In genomic region chr7:133184905-133185594, GRCm38 (mm10) we compare ENCODE assay signal across 9 mouse cellular contexts.
DNase-seq lines count a peak whose midpoint lies in the region; ATAC-seq and TF ChIP-seq lines count a peak whose summit lies in the region.
"Had no signal": no experiment of that assay in that cellular context is flagged by ENCODE, and none has a peak within 500 bp of the region (broad histone marks: within the 10 kb centered on the region; RNA-seq: fewer than 3 reads in every experiment).

No protein-coding gene starts in this region.

- H3K4me3 ChIP-seq in intestine, embryonic 14.5 days (ENCODE audit: low read depth, low read length) = no peak overlapping the region
- H3K4me3 ChIP-seq in intestine, postnatal 0 days (ENCODE audit: low read depth, low read length) = no peak overlapping the region
- peak overlapping the region; percentile 36; the same call in 1 of the 2 replicates for H3K4me3 ChIP-seq in embryonic facial prominence, embryonic 10.5 days
- H3K4me3 ChIP-seq in hindbrain, embryonic 10.5 days = peak overlapping the region; percentile 38
- H3K4me3 ChIP-seq in midbrain, postnatal 0 days (ENCODE audit: low read depth, low read length) = peak overlapping the region; percentile 8; the same call in 1 of the 2 replicates
- H3K4me3 ChIP-seq: liver, embryonic 15.5 days had no signal

- DNase-seq in intestine, embryonic 14.5 days (ENCODE audit: low spot score) = no peak
- no peak for DNase-seq in embryonic facial prominence, embryonic 10.5 days (ENCODE audit: low spot score)
- peak; percentile 22 for DNase-seq in hindbrain, embryonic 10.5 days (ENCODE audit: low spot score)
- peak; percentile 47 for DNase-seq in midbrain, postnatal 0 days (ENCODE audit: low spot score)
- no peak for DNase-seq in spleen, adult 12 weeks (ENCODE audit: low spot score)
- no peak for DNase-seq in spleen, postnatal 10 days (ENCODE audit: low spot score in 2 of 2)
- DNase-seq in cerebellum, adult 18-20 months = no peak

- no peak overlapping the region for H3K27ac ChIP-seq in intestine, embryonic 14.5 days (ENCODE audit: low read depth)
- no peak overlapping the region for H3K27ac ChIP-seq in intestine, postnatal 0 days (ENCODE audit: low read depth, low read length)
- no peak overlapping the region for H3K27ac ChIP-seq in embryonic facial prominence, embryonic 10.5 days (replicated peaks)
- H3K27ac ChIP-seq in hindbrain, embryonic 10.5 days = no peak overlapping the region
- H3K27ac ChIP-seq in midbrain, postnatal 0 days (ENCODE audit: low read depth, low read length) = 0 out of 2 replicates have a peak overlapping the region, but pooled peaks have one; percentile 19
- H3K27ac ChIP-seq: liver, embryonic 15.5 days had no signal

- H3K9me3 ChIP-seq in intestine, embryonic 14.5 days (ENCODE audit: control insufficient read depth, low read length) = no peaks in the 10 kb centered on the region
- no peaks in the 10 kb centered on the region for H3K9me3 ChIP-seq in intestine, postnatal 0 days (ENCODE audit: control insufficient read depth)
- no peaks in the 10 kb centered on the region for H3K9me3 ChIP-seq in embryonic facial prominence, embryonic 10.5 days
- no peaks in the 10 kb centered on the region for H3K9me3 ChIP-seq in hindbrain, embryonic 10.5 days
- no peaks in the 10 kb centered on the region for H3K9me3 ChIP-seq in midbrain, postnatal 0 days (ENCODE audit: low read length)
- H3K9me3 ChIP-seq: liver, embryonic 15.5 days had no signal

- H3K4me1 ChIP-seq in intestine, embryonic 14.5 days (replicated peaks; ENCODE audit: control insufficient read depth, insufficient read depth, low read length) = peaks cover 15% of the 10 kb centered on the region; the same call in 1 of the 2 replicates
- H3K4me1 ChIP-seq in intestine, postnatal 0 days (replicated peaks; ENCODE audit: control insufficient read depth, insufficient read depth, low read length) = no peaks in the 10 kb centered on the region
- peaks cover 20% of the 10 kb centered on the region for H3K4me1 ChIP-seq in embryonic facial prominence, embryonic 10.5 days
- H3K4me1 ChIP-seq in hindbrain, embryonic 10.5 days (replicated peaks) = peaks cover 16% of the 10 kb centered on the region; the same call in 1 of the 2 replicates
- H3K4me1 ChIP-seq in midbrain, postnatal 0 days (ENCODE audit: insufficient read depth, low read length) = no peaks in the 10 kb centered on the region

- WGBS in intestine, embryonic 14.5 days = 52% methylated on average over 16 of the region's 16 CpGs
- WGBS in intestine, postnatal 0 days = 52% methylated on average over 16 of the region's 16 CpGs
- WGBS in embryonic facial prominence, embryonic 10.5 days = 58% methylated on average over 16 of the region's 16 CpGs
- WGBS in hindbrain, embryonic 10.5 days = 59% methylated on average over 16 of the region's 16 CpGs
- 39% methylated on average over 16 of the region's 16 CpGs for WGBS in midbrain, postnatal 0 days

- no peaks in the 10 kb centered on the region for H3K36me3 ChIP-seq in intestine, embryonic 14.5 days (ENCODE audit: control insufficient read depth, insufficient read depth, low read length)
- H3K36me3 ChIP-seq in intestine, postnatal 0 days (ENCODE audit: control insufficient read depth, insufficient read depth) = no peaks in the 10 kb centered on the region
- no peaks in the 10 kb centered on the region for H3K36me3 ChIP-seq in embryonic facial prominence, embryonic 10.5 days (replicated peaks)
- no peaks in the 10 kb centered on the region for H3K36me3 ChIP-seq in hindbrain, embryonic 10.5 days
- H3K36me3 ChIP-seq in midbrain, postnatal 0 days (ENCODE audit: insufficient read depth, low read length) = no peaks in the 10 kb centered on the region
- H3K36me3 ChIP-seq: liver, embryonic 15.5 days had no signal

- peak; percentile 33; the same call in 1 of the 2 replicates for ATAC-seq in intestine, embryonic 14.5 days (replicated peaks; ENCODE audit: low FRiP score, low TSS enrichment, low read depth)
- no peak for ATAC-seq in intestine, postnatal 0 days
- ATAC-seq in midbrain, postnatal 0 days (ENCODE audit: low FRiP score) = peak; percentile 66

- TF ChIP-seq CTCF in intestine, postnatal 0 days (IDR thresholded peaks at IDR 0.05; ENCODE audit: low read depth) = no peak
- no peak for TF ChIP-seq CTCF in midbrain, postnatal 0 days (IDR thresholded peaks at IDR 0.05)

- H3K9ac ChIP-seq in intestine, embryonic 14.5 days (ENCODE audit: low read length) = no peak overlapping the region
- H3K9ac ChIP-seq in intestine, postnatal 0 days (ENCODE audit: low read depth, low read length) = no peak overlapping the region
- no peak overlapping the region for H3K9ac ChIP-seq in midbrain, postnatal 0 days (replicated peaks; ENCODE audit: low read length, poor library complexity, severe bottlenecking)
- H3K9ac ChIP-seq: liver, embryonic 15.5 days had no signal

- no peaks in the 10 kb centered on the region for H3K27me3 ChIP-seq in intestine, embryonic 14.5 days (replicated peaks; ENCODE audit: control insufficient read depth, insufficient read depth, low read length)
- no peaks in the 10 kb centered on the region for H3K27me3 ChIP-seq in intestine, postnatal 0 days (replicated peaks; ENCODE audit: control insufficient read depth, insufficient read depth, low read length)
- no peaks in the 10 kb centered on the region for H3K27me3 ChIP-seq in embryonic facial prominence, embryonic 10.5 days (replicated peaks; ENCODE audit: low read depth, poor library complexity, severe bottlenecking)
- no peaks in the 10 kb centered on the region for H3K27me3 ChIP-seq in hindbrain, embryonic 10.5 days (ENCODE audit: insufficient read depth, poor library complexity, severe bottlenecking)
- no peaks in the 10 kb centered on the region for H3K27me3 ChIP-seq in midbrain, postnatal 0 days (ENCODE audit: insufficient read depth, low read length)
- H3K27me3 ChIP-seq: liver, embryonic 15.5 days had no signal

- peak overlapping the region; percentile 49 for H3K4me2 ChIP-seq in intestine, embryonic 14.5 days (ENCODE audit: low read length)
- no peak overlapping the region; the same call in 1 of the 2 replicates for H3K4me2 ChIP-seq in intestine, postnatal 0 days (replicated peaks; ENCODE audit: low read depth)
- no peak overlapping the region for H3K4me2 ChIP-seq in midbrain, postnatal 0 days (ENCODE audit: low read depth, low read length, poor library complexity, severe bottlenecking)

Comparison
In these comparisons a context has a peak if more than half of its experiments do, and no peak if none do; other contexts are left out.
1. DNase-seq: peak in hindbrain, embryonic 10.5 days (single experiment) and midbrain, postnatal 0 days (single experiment); none in intestine, embryonic 14.5 days (single experiment), embryonic facial prominence, embryonic 10.5 days (single experiment), spleen, adult 12 weeks (single experiment), spleen, postnatal 10 days (0 of 2) and cerebellum, adult 18-20 months (0 of 2).
2. H3K4me3 ChIP-seq: peak in embryonic facial prominence, embryonic 10.5 days (single experiment), hindbrain, embryonic 10.5 days (single experiment) and midbrain, postnatal 0 days (single experiment); none in intestine, embryonic 14.5 days (single experiment) and intestine, postnatal 0 days (single experiment).